Mouse (Mus musculus) mouse embryonic stem cell (cell line): ENCODE results near the gene Nr1d1.

Source experiments
- in situ Hi-C, 2 experiments: fragments of 300-500 bp; cut with MboI; formaldehyde crosslinking; loops; 1 replicate in 1 of 2; 3 replicates in 1 of 2; pipeline ENCODE4 v1.14.3; 2019 to 2020; ENCODE audit warnings: low sequenced_read_pairs in 2 of 2, low pct_unique_long_range_greater_than_20kb in 1 of 2, mixed read lengths in 1 of 2; ENCODE audit not compliant: unreplicated experiment in 1 of 2

The Nr1d1 gene

DNA sequence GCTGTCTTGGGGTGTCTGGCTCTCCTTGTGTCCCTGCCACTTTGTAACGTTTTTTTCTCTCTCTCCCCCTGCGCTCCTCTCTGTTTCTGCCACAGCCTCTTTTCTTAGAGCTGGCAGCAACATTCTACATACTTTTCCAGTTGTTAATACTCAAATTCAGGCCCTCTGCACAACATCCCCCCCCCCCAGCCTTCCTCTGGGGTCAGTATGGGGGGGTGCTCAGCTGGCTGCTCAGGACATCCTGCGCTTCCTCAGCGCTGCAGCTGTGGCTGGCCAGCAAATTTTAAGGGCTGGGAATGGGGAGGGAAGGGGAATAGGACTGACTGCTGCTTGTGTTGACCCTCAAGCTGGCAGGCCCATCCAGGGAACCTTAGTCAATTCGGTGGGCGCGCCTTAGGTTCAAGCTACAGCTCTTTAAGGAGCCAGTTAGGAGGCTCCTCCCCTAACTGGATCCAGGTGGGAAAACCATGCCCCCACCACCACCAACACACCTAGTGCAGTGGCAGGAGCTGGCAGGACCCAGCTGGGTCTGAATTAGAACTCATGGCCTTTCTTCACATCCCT lies 30.6 kb downstream of the Nr1d1 start:
- in situ Hi-C loops = no loop called here

DNA sequence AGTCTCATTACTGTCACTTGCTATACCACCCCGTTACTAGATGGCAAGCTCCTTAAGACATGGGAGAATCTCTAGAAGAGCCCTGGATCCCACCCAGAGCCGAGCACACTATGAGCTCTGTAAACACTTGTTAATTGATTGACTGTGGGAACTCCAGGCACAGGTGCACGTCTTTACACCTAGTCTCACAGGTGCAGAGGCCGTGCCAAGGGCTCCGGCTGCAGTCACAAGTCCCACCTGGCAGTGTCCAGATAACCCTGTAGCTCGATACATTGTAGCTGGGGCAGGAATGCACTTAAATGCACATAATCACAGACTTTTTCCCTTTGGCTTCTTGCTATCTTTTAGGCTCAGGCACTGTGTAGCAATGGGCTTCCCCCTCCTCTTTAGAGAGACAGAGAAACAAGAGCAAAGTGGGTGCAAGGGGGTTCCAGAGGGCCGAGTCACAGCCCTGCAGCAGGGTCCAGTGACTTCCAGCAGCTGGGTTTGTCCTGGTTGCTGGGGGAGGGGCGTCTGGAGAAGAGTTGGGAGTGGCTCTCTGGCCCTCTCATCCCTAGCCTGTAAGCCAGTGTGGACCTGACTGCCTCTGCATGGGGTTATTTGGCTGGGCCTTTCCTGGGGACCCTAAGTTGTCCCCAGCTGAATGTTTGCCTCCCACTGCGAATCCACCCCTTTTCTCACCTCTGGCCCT lies 31.3 kb downstream of the Nr1d1 start:
- in situ Hi-C loops = no loop called here

DNA sequence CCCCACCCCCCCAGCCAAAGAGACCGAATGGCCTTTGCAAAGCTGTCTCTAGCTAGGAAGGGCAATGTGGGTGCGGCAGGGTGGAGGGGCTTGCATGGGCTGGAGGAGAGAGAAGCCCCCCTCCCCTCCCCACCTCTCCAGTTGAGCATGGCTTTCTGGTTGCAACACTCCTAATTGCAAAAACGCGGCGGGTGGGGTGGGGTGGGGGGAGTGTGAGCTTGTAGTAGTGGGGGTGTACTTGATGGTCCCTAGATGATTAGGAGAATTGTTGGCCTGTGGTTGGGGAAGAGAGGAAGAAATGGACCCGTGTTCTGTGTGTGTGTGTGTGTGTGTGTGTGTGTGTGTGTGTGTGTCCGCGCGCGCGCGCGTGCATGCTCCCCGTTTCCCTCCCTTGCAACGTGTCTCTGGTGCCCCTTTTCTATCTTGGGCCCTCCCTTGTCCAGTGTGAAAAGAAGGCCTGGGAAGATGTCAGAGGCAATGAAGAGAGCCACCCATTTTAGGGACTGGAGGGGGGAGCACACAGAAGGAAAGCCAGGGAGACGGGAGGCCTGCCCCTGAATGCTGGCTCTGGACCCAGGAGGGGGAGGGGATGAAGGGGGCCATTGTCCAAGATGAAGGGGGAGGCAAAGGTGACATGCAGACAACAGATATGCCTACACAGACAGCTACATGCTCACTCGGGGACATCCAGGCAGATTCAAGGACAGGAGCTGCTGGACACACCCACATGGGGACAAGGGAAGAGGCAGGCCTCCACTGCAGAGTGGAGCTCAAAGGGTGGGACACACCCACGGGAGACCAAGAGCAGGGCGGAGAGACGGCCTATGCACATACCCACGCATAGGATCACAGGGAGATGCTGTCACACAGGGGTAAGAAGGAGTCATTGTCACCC lies 32.5 kb downstream of the Nr1d1 start:
- in situ Hi-C loops = no loop called here

DNA sequence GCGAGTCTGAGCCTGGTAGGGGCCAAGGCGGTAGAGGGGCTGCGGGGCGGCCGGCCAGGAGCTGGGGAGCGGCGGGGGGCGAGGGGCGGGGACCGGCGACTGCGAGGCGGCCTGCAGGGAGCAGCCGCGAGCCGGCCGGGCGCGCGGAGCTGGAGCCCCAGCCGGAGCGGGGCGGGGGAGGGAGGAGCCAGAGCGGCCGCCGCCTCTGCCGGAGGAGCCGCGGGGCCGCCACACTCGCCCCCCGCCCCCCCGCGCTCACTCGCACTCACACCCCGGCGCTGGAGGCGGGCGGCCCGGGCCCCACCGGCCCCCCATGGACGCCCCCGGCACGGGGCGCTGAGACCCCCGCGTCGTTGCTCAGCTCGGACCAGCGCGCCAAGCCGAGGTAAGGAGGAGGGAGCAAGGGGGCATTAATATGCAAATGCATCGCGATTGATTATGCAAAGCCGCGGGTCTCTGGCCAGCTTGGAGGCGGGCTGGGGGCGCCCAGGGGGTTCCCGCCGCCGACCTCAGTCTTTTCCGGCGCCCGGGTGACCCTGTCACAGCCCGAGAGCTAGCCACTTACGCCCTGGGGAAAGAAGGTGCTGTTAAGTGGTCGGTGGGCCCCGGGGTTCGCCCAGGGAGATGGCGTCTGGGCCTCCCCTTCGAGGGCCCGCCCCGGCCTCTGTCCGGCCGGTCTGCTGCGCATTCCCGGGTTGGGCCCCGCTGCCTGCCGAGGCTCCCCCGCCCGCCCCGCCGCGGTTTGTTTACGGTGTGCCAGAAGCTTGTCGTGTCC lies 33.3 kb downstream of the Nr1d1 start:
- in situ Hi-C loops = no loop called here

DNA sequence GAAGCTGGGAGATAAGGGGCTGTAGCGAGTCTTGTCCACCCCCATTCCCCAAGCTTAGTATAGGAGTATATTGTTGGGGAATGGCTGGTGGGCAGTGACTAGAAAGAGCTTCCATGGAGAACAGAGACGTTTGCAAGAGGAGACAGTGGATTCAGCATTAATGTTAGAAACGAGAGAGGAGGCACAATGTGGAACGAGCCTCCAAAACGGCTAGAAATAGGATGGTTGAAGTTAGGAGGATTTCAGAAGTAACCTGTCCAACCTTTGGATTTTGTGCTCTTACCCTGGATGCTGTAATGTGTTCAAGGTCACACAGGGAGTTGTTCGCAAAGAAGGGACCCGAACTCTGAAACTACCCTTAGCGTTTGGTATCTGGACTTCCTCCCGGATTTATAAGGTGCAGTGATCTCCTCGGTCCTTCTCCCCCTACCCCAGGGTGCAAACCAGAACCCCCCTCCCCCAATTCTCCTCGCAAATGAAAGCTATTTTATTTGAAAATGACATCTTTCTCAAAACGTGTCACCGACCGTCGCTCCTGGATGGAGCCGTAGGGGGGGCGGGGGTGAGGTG lies 34.0 kb downstream of the Nr1d1 start:
- in situ Hi-C loops = no loop called here

DNA sequence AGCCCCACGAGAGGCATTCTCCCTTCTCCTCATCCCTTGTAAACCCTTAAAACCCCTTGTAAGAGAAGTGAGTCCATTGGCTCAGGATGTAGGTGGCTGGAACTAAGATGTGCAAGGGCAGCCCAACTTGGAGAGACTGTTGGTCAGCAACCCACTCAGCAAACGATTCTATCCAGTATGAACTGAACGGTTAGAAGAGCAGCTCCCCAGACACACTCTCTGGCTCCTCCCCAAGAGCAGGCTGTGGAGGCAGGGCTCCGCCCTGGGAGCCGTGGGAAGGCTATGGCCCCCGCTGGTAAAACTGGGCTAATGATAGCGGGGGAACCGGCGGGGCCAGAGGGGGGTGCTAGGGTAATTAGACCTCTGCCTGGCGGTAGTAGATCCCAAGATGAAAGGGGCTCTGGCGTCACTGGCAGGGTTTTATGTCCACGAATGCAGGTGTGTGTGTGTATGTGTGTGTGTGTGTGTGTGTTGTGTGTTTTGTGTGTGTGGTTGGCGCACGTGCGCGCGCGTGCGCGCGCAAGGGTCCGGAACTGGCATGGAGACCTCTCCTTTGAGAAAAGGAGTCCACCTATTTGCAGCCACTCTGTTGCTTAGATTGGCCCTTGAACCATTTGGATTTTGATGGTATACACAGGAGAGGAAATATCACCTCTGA lies 34.6 kb downstream of the Nr1d1 start, which contains the start of gene Thra:
TSS of gene Thra (plus strand) at position 246 of the 658 bp plus-strand sequence.
- in situ Hi-C loops = no loop called here

DNA sequence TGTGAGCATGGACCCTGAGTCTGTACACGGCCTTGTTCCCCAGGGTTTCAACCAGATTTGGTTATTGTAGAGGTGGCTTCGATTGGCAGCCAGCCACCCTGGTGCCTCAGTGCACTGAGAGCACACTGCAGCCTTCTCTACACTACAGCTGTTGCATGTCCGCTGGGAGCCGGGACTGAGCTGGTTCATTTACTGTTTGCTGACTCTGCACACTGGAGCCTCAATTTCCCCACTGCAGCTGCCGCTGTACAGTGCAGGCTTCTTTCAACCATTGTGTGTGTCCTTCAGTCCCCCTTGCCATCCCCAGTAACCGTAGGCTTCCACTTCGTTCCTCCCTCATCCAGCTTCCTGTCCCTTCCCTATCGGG lies 35.1 kb downstream of the Nr1d1 start:
- in situ Hi-C loops = no loop called here

DNA sequence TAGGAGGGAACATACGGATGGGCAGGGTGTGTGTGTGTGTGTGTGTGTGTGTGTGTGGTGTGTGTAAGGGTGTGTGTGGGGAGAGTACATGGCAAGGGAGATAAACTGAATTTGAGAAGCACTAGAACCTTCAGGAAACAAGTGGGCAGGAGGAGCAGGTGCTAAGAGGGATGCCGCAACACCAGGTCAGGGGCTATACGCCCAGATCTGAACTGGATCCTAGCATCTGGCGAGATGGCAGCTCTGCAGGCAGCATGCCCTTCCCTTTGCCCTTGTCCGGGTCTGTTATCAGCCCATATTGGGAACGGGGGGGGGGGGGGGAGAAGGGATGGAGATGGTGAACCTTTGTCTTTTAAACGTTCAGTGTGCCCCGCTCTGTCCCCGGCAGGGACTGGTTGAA lies 36.2 kb downstream of the Nr1d1 start:
- in situ Hi-C loops = loop anchor here in 1 of 2 experiments (10.0 kb wide), 1 partner anchor 46 kb away; no protein-coding TSS in a partner anchor

DNA sequence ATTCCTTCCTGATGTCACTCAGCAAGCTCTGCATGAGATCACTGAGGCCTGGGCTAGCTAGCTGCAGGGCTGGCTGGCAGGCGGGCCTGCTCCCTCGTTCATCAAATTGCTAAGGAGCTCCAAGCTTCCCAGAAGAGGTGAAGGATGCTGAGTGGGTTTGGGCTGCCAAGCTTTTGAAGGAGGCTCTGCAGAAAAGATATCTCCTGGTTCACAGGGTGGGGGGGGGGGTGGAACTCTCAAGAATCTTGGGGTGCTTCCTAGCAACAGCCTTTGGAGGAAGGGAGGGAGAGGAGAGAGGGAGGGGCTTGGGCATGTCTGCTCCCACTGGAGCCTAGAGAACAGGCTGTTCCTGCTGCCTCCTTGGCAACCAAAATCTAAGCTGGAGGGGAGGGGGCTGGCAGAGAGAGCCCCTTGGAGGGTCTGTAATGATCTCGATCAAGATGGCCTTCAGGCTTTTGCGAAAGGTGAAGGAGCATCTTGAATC lies 36.7 kb downstream of the Nr1d1 start:
- in situ Hi-C loops = loop anchor here in 1 of 2 experiments (10.0 kb wide), 1 partner anchor 46 kb away; no protein-coding TSS in a partner anchor

DNA sequence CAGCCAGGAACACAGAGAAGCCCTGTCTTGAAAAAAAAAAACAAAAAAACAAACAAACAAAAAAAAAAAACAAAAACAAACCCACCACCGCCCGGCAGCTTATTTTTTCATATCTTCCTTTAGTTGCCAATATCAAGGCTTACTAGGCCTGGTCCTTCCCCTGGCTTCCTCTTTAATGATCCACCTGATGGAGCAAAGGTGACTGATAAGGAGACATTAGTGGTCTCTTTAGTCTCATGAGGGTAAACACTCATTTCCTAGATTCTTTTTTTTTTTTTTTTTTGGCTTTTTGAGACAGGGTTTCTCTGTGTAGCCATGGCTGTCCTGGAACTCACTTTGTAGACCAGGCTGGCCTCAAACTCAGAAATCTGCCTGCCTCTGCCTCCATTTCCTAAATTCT lies 37.9 kb downstream of the Nr1d1 start:
- in situ Hi-C loops = loop anchor here in 1 of 2 experiments (10.0 kb wide), 1 partner anchor 48 kb away; no protein-coding TSS in a partner anchor

DNA sequence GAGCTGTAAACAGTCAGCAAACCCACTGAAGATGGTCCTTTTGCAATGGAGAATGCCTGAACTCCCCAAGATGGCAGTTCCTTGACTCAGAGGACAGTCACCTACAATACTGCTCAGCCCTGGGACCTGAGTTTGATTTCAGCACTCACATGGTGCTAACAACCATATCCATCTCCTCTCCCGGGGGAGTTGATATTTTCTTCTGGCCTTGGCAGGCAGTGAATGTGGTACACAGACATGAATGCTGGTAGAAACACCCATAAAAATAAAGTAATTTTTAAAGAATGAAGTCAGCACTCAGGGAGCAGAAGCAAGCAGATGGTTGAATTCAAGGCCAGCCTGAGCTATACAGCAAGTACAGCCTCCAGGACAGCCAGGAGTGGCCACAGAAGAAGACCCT lies 39.0 kb downstream of the Nr1d1 start:
- in situ Hi-C loops = loop anchor here in 1 of 2 experiments (10.0 kb wide), 1 partner anchor 49 kb away; no protein-coding TSS in a partner anchor

DNA sequence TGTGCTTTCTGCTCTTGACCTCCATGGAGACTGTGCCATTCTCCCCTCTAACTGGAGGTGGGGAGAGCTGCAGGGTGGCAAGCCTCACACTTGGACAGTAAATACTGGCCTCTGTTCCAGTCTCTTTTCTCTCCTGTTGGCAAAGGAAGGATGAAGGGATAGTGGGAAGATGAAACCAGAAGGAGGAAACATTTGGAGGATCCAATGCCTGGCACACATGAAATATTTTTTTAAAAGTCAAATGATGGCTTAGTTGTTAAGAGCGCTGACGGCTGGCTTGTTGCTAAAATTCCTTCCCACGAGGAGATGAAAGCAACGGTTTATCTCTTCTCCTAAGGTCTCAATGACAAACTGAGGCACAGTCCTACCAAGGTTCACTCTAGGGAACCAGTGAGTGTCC lies 40.0 kb downstream of the Nr1d1 start:
- in situ Hi-C loops = loop anchor here in 1 of 2 experiments (10.0 kb wide), 1 partner anchor 50 kb away; no protein-coding TSS in a partner anchor

DNA sequence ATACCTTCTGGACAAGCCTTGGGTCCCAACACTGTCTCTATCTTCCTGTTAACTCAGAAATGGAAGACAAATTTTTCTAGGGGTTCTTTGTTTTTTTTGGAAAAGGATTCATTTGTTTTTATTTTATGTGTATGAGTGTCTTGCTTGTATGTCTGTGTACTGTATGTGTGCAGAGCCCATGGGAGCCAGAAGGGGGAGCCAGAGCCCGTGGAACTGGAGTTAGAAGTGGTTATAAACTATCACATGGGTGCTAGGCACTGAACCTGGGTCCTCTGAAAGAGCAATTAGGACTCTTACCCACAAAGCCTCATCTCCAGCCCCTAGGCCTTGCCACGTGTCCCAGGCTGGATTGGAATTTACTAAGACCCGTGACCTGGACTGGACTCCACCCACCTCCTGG lies 41.1 kb downstream of the Nr1d1 start:
- in situ Hi-C loops = loop anchor here in 1 of 2 experiments (10.0 kb wide), 1 partner anchor 51 kb away; no protein-coding TSS in a partner anchor

DNA sequence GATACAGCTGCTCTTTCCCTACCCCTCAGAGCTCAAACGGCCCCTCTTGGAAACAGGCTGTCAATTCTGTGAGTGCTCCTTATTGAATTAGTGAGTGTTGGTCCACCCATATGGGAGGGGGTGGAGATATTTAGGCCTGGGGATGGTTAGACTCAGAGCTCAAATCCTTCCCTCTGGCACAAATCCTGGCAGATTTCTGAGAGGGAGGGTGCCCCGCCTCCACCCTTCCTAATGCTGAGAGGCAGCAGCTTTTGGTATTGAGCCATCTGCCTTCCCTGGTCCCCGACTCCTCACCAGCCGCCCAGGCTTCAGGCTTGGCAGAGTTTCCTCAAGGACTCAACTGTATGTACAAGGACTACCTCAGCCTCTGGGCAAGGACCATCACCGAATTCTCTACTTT lies 44.0 kb downstream of the Nr1d1 start:
- in situ Hi-C loops = loop anchor here in 1 of 2 experiments (10.0 kb wide), 1 partner anchor 54 kb away; no protein-coding TSS in a partner anchor

DNA sequence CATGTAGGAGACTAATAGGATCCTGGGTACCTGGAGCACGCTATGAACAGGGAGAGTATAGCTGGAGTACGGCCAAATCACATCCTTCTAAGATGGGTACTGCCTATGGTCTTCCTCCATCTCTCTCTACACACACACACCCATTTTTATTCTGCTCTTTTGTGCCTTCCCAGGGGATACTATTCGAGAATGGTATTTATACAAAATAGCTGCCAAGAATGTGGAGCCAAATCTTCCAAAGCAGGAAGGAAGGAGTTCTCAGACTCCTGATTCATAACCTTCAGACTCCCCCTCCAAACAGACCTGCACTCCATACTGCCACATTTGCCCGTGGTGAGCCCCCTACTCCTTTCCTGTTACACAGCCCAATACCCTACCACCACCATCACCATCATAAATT lies 44.4 kb downstream of the Nr1d1 start:
- in situ Hi-C loops = loop anchor here in 1 of 2 experiments (10.0 kb wide), 1 partner anchor 54 kb away; no protein-coding TSS in a partner anchor

DNA sequence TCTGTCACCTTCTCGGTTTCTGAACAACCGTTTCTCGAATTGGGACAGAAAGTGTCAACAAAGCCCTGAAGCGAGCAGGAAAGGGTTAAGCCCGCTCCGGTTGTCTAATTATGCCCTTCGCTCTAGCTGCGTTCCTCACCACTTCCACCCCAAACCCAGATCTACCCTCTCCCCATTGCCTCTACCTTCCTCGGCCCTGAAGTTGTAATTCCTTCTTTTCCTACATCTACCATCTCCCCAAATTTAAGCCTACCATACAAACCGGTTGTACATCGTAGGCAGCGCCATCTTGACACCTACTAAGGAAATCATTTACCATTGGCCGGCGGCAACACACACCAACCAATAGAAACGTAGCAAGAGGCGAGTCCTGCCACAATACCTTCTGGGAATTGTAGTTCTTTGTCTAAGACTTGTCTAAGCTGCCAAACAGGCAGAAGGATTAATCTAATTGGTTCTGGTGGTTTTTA lies 46.0 kb downstream of the Nr1d1 start, which contains the start of gene Med24:
TSS of gene Med24 (minus strand) at position 317 of the 470 bp plus-strand sequence.
- in situ Hi-C loops = no loop called here

DNA sequence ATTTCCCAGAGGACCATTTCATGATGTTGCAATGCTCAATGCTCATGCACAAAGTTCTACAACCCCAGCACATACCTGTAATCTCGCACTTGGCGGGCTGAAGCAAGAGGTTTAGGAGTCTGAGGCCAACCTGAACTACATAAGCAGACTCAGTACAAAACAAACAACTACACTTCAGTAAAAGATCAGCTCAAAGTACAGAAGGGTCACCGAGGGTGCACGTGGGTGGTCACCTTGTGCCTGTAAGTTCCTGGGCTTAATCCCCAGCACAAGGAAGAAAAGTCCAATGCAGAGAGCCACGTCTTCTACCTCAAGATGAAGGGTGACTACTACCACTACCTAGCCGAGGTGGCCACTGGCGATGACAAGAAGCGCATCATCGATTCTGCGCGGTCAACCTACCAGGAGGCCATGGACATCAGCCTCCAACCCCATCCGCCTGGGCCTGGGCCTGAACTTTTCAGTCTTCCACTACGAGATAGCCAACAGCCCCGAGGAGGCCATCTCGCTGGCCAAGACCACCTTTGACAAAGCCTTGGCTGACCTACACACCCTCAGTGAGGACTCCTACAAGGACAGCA lies 49.1 kb downstream of the Nr1d1 start:
- in situ Hi-C loops = no loop called here
